Mouse (Mus musculus): ENCODE measurements around the gene Gm43302.
"Not testable (repeated sequence)": the region's sequence is repeated elsewhere in the genome, so short reads cannot be mapped to it uniquely, and the experiment has no call there.

Gene Gm43302

GRCm38 (mm10) chr5:105293226-105294165, at the start of gene Gm43302, which contains the start of gene Gbp6:
Gene Gm43302 (minus strand): TSS chr5:105293695.
Gene Gbp6 (minus strand): TSS chr5:105293698.
- DNase-seq (ENCODE audit: low spot score in 2 of 2) = peak; percentile 75 to 89

DNA sequence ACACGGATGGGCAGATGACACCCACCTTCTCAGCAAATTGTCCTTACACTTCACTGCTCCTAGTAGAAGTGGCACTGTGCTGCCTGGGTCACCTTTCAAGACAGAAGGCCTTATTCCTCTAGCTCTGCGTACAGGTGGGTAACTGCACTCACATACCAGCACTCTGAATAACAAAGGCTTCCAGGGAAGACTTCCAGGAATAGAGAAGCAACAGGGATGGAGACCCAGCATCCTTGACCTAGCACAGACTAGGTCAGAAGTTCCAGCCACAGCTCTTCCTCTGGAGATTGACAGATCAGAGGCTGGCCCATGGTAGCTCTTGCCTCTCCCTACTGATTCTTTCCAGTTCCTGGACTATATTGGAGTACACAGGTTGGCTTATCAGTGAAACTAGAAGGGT, 47.8 kb upstream of the Gm43302 start:
- no peak for DNase-seq (ENCODE audit: low spot score in 2 of 2)

- DNase-seq (ENCODE audit: low spot score in 2 of 2) = no peak
Measured at GRCm38 (mm10) chr5:105322543-105322942, 29.0 kb upstream of the Gm43302 start.

GRCm38 (mm10) chr5:105310941-105311340, 17.4 kb upstream of the Gm43302 start:
- no peak for DNase-seq (ENCODE audit: low spot score in 2 of 2)

- DNase-seq (ENCODE audit: low spot score in 2 of 2) = not testable (repeated sequence)
Measured at GRCm38 (mm10) chr5:105309148-105309547, 15.7 kb upstream of the Gm43302 start.

GRCm38 (mm10) chr5:105306946-105307345, 13.5 kb upstream of the Gm43302 start:
- not testable (repeated sequence) for DNase-seq (ENCODE audit: low spot score in 2 of 2)

DNA sequence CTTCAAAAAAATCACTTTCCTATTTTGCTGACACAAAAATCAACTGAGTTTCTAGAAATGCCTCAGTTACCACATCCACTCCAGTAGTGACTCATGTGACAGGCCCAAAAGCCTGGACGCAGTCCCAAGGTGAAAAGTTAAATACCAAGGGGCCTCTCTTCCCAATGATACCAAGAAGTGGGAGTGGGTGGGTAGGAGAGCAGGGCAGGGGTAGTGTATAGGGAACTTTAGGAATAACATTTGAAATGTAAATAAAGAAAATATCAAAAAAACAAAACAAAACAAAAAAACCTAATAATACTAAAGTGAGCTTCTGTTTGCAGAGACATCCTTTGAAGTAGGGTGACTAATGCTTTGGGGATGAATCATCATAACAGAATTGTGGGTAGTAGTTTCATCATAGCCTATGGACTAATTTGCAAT, 12.7 kb upstream of the Gm43302 start:
- no peak for DNase-seq (ENCODE audit: low spot score in 2 of 2)

DNA sequence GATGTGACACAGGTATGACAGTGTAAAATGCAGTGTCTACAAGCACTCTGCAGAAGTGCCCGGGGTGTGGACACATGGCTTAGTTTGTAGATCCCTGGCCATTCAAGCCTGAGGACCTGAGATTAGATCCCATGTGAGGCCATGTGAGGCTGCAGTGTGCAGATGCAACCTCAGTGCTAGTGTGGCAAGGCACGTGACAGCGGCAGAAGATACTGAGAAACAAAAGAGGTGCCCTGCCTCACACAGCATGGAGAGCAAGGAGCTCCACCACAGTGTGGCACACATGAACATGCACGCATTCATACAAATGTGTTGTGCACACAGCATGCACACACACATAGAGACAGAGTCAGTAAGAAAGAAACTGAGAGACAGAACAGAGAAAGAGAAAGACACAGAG, 12.2 kb upstream of the Gm43302 start:
- DNase-seq (ENCODE audit: low spot score in 2 of 2) = not testable (repeated sequence)

DNA sequence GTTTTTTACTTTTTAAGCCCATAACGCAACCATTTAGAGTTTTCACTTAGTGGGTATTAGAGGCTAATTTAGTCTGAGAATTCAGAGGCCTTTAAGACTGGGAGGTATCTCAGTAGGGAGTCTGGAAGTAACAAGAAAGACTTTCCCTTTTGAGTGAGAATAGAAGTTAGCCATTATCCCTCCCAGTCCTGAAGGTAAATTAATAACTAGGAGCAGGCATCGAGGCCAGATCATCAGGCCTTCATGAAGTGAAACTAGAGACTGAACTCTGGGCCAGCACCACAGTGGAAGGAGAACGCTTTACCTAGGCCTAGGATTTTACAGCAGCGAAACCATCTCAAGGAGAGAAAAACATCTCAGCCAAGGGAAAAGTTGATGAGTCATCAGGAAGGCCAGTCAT, 8.5 kb upstream of the Gm43302 start:
- DNase-seq (ENCODE audit: low spot score in 2 of 2) = no peak

DNA sequence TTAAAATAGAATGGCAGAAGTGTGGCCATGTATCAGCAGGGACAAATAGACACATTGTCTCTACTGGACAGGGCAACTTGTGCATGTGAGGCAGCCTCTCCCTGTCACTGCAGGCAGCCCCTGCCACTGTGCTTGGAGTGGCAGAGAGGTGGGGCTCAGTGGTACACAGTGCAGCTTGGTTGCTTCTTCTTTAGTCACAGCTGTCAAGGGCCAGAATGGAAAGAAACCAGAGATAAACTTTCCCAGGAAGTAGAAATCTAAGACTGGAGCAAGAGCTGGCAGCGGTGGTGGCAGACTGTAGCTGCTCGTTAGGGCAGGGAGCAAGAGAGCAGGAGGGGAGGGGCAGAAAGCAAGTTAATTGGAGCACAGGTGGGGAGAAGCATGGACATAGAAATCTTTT, 8.0 kb upstream of the Gm43302 start:
- DNase-seq (ENCODE audit: low spot score in 2 of 2) = peak in 1 of 2 experiments; percentile 56

- DNase-seq (ENCODE audit: low spot score in 2 of 2) = no peak
Measured at GRCm38 (mm10) chr5:105295746-105296145, 2.3 kb upstream of the Gm43302 start.

GRCm38 (mm10) chr5:105292492-105292891, 1.0 kb downstream of the Gm43302 start:
- no peak for DNase-seq (ENCODE audit: low spot score in 2 of 2)

DNA sequence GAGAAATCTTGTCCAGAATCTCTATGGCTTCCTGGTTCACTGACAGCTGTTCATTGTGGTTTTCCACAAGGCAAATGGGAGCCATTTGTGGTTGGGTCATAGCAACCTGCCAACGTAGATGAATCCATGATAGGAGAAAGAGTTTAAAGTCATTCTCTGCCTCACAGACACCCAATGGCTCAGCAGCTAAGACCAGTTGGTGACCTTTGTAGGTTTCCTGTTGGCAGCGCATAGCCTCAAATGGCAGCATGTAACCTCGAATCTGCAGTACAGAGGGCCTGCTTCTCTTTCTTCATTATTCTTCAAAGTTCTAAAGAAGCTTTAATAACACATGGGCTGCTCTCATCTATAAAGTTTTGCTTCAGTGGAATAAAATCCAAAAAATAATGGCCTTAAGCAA, 2.6 kb downstream of the Gm43302 start:
- DNase-seq (ENCODE audit: low spot score in 2 of 2) = not testable (repeated sequence)

GRCm38 (mm10) chr5:105260673-105261072, 32.8 kb downstream of the Gm43302 start:
- not testable (repeated sequence) for DNase-seq (ENCODE audit: low spot score in 2 of 2)

DNA sequence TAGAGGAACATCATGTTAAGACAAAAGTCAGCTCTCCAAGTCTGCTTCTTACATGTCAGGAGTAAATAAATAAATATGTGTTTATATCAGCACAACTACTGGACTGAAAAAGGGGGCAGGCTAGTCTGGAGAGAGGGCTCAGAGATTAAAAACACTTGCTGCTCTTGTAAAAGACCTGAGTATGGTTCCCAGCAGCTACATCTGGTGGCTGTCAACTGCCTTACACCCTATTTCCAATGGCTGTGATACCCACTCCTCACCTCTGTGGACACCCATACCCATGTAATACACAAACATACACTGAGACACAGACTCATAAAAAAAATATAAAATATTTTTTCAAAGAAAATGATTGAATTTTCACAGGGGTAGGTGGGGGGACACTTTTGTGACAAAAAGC, 41.0 kb downstream of the Gm43302 start:
- DNase-seq (ENCODE audit: low spot score in 2 of 2) = no peak

- DNase-seq (ENCODE audit: low spot score in 2 of 2) = not testable (repeated sequence)
Measured at GRCm38 (mm10) chr5:105244741-105245140, 48.8 kb downstream of the Gm43302 start.

DNA sequence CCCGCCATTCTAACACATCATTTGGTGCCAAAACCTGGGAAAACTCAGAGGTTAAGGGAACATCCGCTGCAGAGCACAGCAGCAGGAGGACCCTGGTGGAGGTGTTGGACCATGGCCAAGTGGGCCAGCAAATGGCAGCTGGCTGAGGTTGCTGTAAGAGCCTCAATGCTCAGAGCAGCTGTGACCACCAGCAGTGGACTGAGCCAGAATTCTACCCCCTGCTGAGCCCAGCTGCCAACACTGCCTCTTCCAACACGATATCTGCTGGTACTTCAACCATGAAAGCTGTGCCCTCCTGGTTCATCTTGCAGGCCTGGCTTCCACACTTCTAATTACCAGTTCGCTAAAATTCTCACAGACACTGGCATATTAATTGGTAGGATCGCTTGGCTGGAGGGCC, 52.5 kb downstream of the Gm43302 start:
- not testable (repeated sequence) for DNase-seq (ENCODE audit: low spot score in 2 of 2)

DNA sequence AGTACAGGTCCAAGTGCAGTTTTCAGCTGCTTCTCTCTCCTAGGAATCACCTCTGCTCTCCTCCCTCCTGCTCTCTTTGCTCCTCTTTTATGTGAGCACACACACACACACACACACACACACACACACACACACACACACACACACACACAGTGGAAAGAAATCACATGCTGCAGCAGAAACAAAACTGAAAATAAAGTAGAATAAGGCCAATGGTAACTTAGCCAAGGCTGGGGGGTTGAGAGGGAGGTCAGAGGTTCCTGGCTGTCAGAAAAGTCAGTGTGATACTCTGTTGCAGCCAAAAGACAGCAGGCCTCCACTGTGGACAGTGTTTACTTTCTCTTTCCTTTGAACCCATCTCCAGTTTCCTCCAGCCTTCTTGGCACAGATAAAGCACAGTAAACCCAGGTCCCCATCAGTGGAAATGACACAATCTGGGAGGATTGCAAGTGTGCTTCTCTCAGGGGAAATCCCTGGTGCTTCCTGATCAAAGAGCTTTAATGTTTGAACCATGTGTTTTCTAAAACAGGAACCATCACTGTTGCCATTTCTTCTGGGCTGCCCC, 53.9 kb downstream of the Gm43302 start, which contains the start of gene Gbp10:
Gene Gbp10, minus strand, starts transcription at position 51 of the 565 bp plus-strand sequence.
- DNase-seq (ENCODE audit: low spot score in 2 of 2) = peak; percentile 18 to 61

GRCm38 (mm10) chr5:105238402-105238801, 55.1 kb downstream of the Gm43302 start:
- DNase-seq (ENCODE audit: low spot score in 2 of 2) = not testable (repeated sequence)

- not testable (repeated sequence) for DNase-seq (ENCODE audit: low spot score in 2 of 2)
Measured at GRCm38 (mm10) chr5:105236040-105236439, 57.5 kb downstream of the Gm43302 start.

DNA sequence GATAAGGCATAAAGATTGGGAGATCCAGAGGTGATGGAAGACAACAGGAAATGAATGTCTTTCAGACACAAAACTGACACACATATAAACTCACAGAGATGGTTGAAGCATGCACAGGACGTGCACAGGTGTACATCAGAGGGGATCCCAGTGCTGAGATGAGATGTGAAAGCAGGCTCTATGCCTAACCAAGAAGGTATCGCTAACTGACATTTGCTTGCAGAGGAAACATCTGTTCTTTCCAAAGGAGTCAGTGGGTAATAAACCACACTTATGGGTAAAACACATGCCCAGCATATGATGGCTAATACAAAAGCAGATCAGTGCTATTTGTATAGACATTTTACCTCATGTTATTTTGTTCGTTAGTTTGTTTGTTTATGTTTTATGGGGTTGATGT, 84.5 kb downstream of the Gm43302 start:
- DNase-seq (ENCODE audit: low spot score in 2 of 2) = not testable (repeated sequence)

- DNase-seq (ENCODE audit: low spot score in 2 of 2) = not testable (repeated sequence)
Measured at GRCm38 (mm10) chr5:105200791-105201355, 92.6 kb downstream of the Gm43302 start.
